Mouse (Mus musculus) hindbrain, postnatal 0 days (tissue): ENCODE measurements around the gene Emc7. TPM values are rescaled to one million over a fixed set of nuclear protein-coding genes. Genes with fewer than 3 reads are reported as not detected.
"Not testable (repeated sequence)": the region's sequence is repeated elsewhere in the genome, so short reads cannot be mapped to it uniquely, and the experiment has no call there.

Experiments used
- ATAC-seq: fragments of 200-750 bp; cut with Nextera tagmentation; 2 replicates; pipeline ENCODE4 v1.8.0; 2017; ENCODE audit warnings: mild to moderate bottlenecking, moderate TSS enrichment, moderate library complexity
- DNase-seq: peaks from one replicate; pipeline ENCODE4 v3.0.0-alpha.2; 2015; ENCODE audit warnings: low spot score
- H3K27ac ChIP-seq: fragments of 300-500 bp; sonication (generic); 2 replicates; pipeline ENCODE4 v1.5.1; 2014; ENCODE audit warnings: mild to moderate bottlenecking
- H3K27me3 ChIP-seq: fragments of 300-500 bp; sonication (generic); 2 replicates; pipeline ENCODE4 v1.6.1; 2014; ENCODE audit warnings: low read length, mixed read lengths; ENCODE audit not compliant: insufficient read depth
- H3K36me3 ChIP-seq: fragments of 300-500 bp; sonication (generic); 2 replicates; pipeline ENCODE4 v1.6.1; 2014; ENCODE audit warnings: low read length, mixed read lengths; ENCODE audit not compliant: insufficient read depth
- H3K4me1 ChIP-seq: fragments of 300-500 bp; sonication (generic); 2 replicates; pipeline ENCODE4 v1.6.1; 2014; ENCODE audit warnings: antibody characterized with exemption, low read length, mixed read lengths; ENCODE audit not compliant: insufficient read depth
- H3K4me2 ChIP-seq: fragments of 300-500 bp; sonication (generic); 2 replicates; pipeline ENCODE4 v1.6.1; 2014; ENCODE audit warnings: low read depth, mild to moderate bottlenecking, low read length, moderate library complexity, mixed read lengths
- H3K4me3 ChIP-seq: fragments of 300-500 bp; sonication (generic); 2 replicates; pipeline ENCODE4 v1.5.1; 2014; ENCODE audit warnings: low read length
- H3K9ac ChIP-seq: fragments of 300-500 bp; sonication (generic); replicated peaks from 2 replicates; pipeline ENCODE4 v1.6.1; 2014; ENCODE audit warnings: mild to moderate bottlenecking, low read length, moderate library complexity, mixed read lengths
- H3K9me3 ChIP-seq: fragments of 300-500 bp; sonication (generic); 2 replicates; pipeline ENCODE4 v1.6.1; 2016; ENCODE audit warnings: low read length, mixed read lengths
- CTCF ChIP-seq: IDR thresholded peaks from 2 replicates; pipeline ENCODE4 v1.5.1; 2016; ENCODE audit warnings: antibody characterized with exemption, control low read depth, low read depth
- WGBS: fragments of 180-500 bp; shearing (Covaris S2); extraction: QIAGEN DNeasy Blood & Tissue Kit; methylation state at CpG from one replicate; pipeline ENCODE4 v1.1.7; 2014; 5-methylcytosine and 5-hydroxymethylcytosine counted together
- polyA plus RNA-seq: library from polyadenylated mRNA; unstranded; fragments of >200 nt; fragmentation: Nextera tagmentation; extraction: Ambion mirVana; gene quantifications from 2 replicates; pipeline ENCODE4 v1.2.1, GENCODE M21; 2015
- total RNA-seq: library from RNA; depleted of rRNA; stranded (reverse); fragments of >200 nt; gene quantifications from 2 replicates; pipeline ENCODE4 v1.2.3, GENCODE M21; 2014

The Emc7 gene
- total and polyA plus RNA-seq, 2 experiments from 2014 or later, result 15.9 to 37.8 TPM

- Histone ChIP-seq H3K9me3 (no peaks in the 10 kb centered on the region), H3K9ac (no peak overlapping the region), H3K4me2 (no peak overlapping the region), H3K27me3 (no peaks in the 10 kb centered on the region), H3K36me3 (no peaks in the 10 kb centered on the region), H3K27ac (no peak overlapping the region), H3K4me1 (no peaks in the 10 kb centered on the region), H3K4me3 (no peak overlapping the region)
- ATAC-seq (no peak), DNase-seq (peak; percentile 11)
- peak; percentile 61 for TF ChIP-seq CTCF
- 31% methylated on average over 4 of the region's 4 CpGs for WGBS
Measured at GRCm38 (mm10) chr2:112449597-112450296, 5.0 kb upstream of the Emc7 start.

- not testable (repeated sequence) for H3K27me3 ChIP-seq, DNase-seq, H3K9ac ChIP-seq, ATAC-seq, H3K4me3 ChIP-seq, H3K4me2 ChIP-seq, H3K4me1 ChIP-seq, H3K9me3 ChIP-seq, H3K36me3 ChIP-seq, H3K27ac ChIP-seq
Measured at GRCm38 (mm10) chr2:112452513-112452912, 2.3 kb upstream of the Emc7 start.

- Histone ChIP-seq H3K4me2 (peak overlapping the region; percentile 69), H3K4me3 (peak overlapping the region; percentile 96), H3K9ac (peak overlapping the region; percentile 92), H3K27ac (peak overlapping the region; percentile 89), H3K36me3 (no peaks in the 10 kb centered on the region), H3K9me3 (no peaks in the 10 kb centered on the region), H3K27me3 (no peaks in the 10 kb centered on the region), H3K4me1 (peaks cover 9% of the 10 kb centered on the region; the same call in 1 of the 2 replicates)
- TF ChIP-seq CTCF, result no peak
- no peak for DNase-seq
- WGBS, result 31% methylated on average over 17 of the region's 17 CpGs
- ATAC-seq, result no peak; the same call in 1 of the 2 replicates
Measured at GRCm38 (mm10) chr2:112454125-112454861, 504 bp upstream of the Emc7 start.

GRCm38 (mm10) chr2:112460557-112460956 lies 5.8 kb downstream of the Emc7 start:
- 93% methylated on average over 3 of the region's 3 CpGs for WGBS
- Histone ChIP-seq H3K36me3 (peaks cover 10% of the 10 kb centered on the region; the same call in 1 of the 2 replicates), H3K9ac (no peak overlapping the region), H3K9me3 (no peaks in the 10 kb centered on the region), H3K27ac (no peak overlapping the region), H3K4me1 (peaks cover 9% of the 10 kb centered on the region; the same call in 1 of the 2 replicates), H3K27me3 (no peaks in the 10 kb centered on the region), H3K4me3 (no peak overlapping the region), H3K4me2 (no peak overlapping the region)
- TF ChIP-seq CTCF, result no peak
- ATAC-seq (no peak), DNase-seq (no peak)

- no peak for TF ChIP-seq CTCF
- no peaks in the 10 kb centered on the region for H3K4me1 ChIP-seq
- DNase-seq (no peak), ATAC-seq (no peak)
- H3K36me3 ChIP-seq, result peaks cover 21% of the 10 kb centered on the region
- no peak overlapping the region for H3K4me3 ChIP-seq
- H3K9me3 ChIP-seq, result no peaks in the 10 kb centered on the region
- H3K4me2 ChIP-seq, result no peak overlapping the region
- H3K27ac ChIP-seq, result no peak overlapping the region
- H3K27me3 ChIP-seq, result no peaks in the 10 kb centered on the region
- H3K9ac ChIP-seq, result no peak overlapping the region
Measured at GRCm38 (mm10) chr2:112469542-112469941, 14.7 kb downstream of the Emc7 start.

- Histone ChIP-seq H3K4me3 (no peak overlapping the region), H3K9me3 (no peaks in the 10 kb centered on the region), H3K4me2 (no peak overlapping the region), H3K4me1 (no peaks in the 10 kb centered on the region), H3K27me3 (no peaks in the 10 kb centered on the region), H3K27ac (no peak overlapping the region), H3K36me3 (peaks cover 19% of the 10 kb centered on the region), H3K9ac (no peak overlapping the region)
- no peak for TF ChIP-seq CTCF
- WGBS, result 69% methylated on average over 5 of the region's 5 CpGs
- ATAC-seq (no peak), DNase-seq (peak; percentile 9)
Measured at GRCm38 (mm10) chr2:112470961-112471381, 16.2 kb downstream of the Emc7 start.

- no peak for ATAC-seq
Measured at GRCm38 (mm10) chr2:112472076-112472475, 17.3 kb downstream of the Emc7 start.

More at GRCm38 (mm10) chr2:112472076-112472475, 17.3 kb downstream of the Emc7 start:
- no peak overlapping the region for H3K27ac ChIP-seq
- H3K4me2 ChIP-seq, result no peak overlapping the region
- H3K4me3 ChIP-seq, result no peak overlapping the region
- 85% methylated on average over 2 of the region's 2 CpGs for WGBS
- no peak for TF ChIP-seq CTCF
- H3K9me3 ChIP-seq, result no peaks in the 10 kb centered on the region
- H3K36me3 ChIP-seq, result peaks cover 14% of the 10 kb centered on the region
- no peaks in the 10 kb centered on the region for H3K27me3 ChIP-seq
- H3K9ac ChIP-seq, result no peak overlapping the region
- no peak for DNase-seq
- H3K4me1 ChIP-seq, result no peaks in the 10 kb centered on the region
